Mouse (Mus musculus) MEL (cell line): ENCODE data around the gene Msrb2.

Experiments used
- CTCF ChIP-seq, 3 experiments: IDR thresholded peaks in 2 of 3; conservative IDR thresholded peaks in 1 of 3; 2 replicates each; pipeline ENCODE4 v1.5.1; 2011 to 2012; ENCODE audit warnings: low read length in 3 of 3, low read depth in 2 of 3, mild to moderate bottlenecking in 2 of 3, improper control_type of control experiment in 1 of 3, inconsistent platforms in 1 of 3, mixed read lengths in 1 of 3, moderate library complexity in 1 of 3; ENCODE audit not compliant: control insufficient read depth in 1 of 3, insufficient read depth in 1 of 3, poor library complexity in 1 of 3, severe bottlenecking in 1 of 3
- E2F4 ChIP-seq: IDR thresholded peaks from 2 replicates; pipeline ENCODE4 v1.6.1; 2011; ENCODE audit warnings: low read depth, low read length, improper control_type of control experiment, borderline replicate concordance
- MYB ChIP-seq: IDR thresholded peaks from 2 replicates; pipeline ENCODE4 v1.6.1; 2011; ENCODE audit warnings: mild to moderate bottlenecking, low read depth, low read length, improper control_type of control experiment
- NELFE ChIP-seq: IDR thresholded peaks from 2 replicates; pipeline ENCODE4 v1.6.1; 2011; ENCODE audit warnings: low read depth, low read length, improper control_type of control experiment
- POLR2A ChIP-seq, 2 experiments: IDR thresholded peaks; 2 replicates each; pipeline ENCODE4 v1.6.1; 2011 to 2012; ENCODE audit warnings: low read length in 2 of 2, mild to moderate bottlenecking in 2 of 2, control low read depth in 1 of 2, improper control_type of control experiment in 1 of 2, low read depth in 1 of 2, moderate library complexity in 1 of 2; ENCODE audit not compliant: control insufficient read depth in 1 of 2, insufficient read depth in 1 of 2, poor library complexity in 1 of 2
- SMC3 ChIP-seq: IDR thresholded peaks from 2 replicates; pipeline ENCODE4 v1.6.1; 2011; ENCODE audit warnings: low read depth, low read length, improper control_type of control experiment
- ZC3H11A ChIP-seq: IDR thresholded peaks from 2 replicates; pipeline ENCODE4 v1.6.1; 2012; ENCODE audit warnings: low read depth, mild to moderate bottlenecking, inconsistent platforms, low read length, improper control_type of control experiment

GRCm38 (mm10) chr2:19380986-19381385 is 9.7 kb downstream of the Msrb2 start:
- TF ChIP-seq ZC3H11A (no peak), E2F4 (no peak), CTCF (IDR thresholded peaks at IDR 0.05 in 2 of 3, conservative IDR thresholded peaks at IDR 0.05 in 1 of 3; ENCODE audit: control insufficient read depth in 1 of 3, insufficient read depth in 1 of 3, low read depth in 2 of 3, low read length in 3 of 3, poor library complexity in 1 of 3, severe bottlenecking in 1 of 3) (no peak), MYB (no peak), POLR2A (IDR thresholded peaks at IDR 0.05; ENCODE audit: control insufficient read depth in 1 of 2, insufficient read depth in 1 of 2, low read depth in 1 of 2, low read length in 2 of 2, poor library complexity in 1 of 2) (no peak), SMC3 (no peak), NELFE (no peak)
